Mouse (Mus musculus): ENCODE data around the gene Herc1.

Gene Herc1

DNA sequence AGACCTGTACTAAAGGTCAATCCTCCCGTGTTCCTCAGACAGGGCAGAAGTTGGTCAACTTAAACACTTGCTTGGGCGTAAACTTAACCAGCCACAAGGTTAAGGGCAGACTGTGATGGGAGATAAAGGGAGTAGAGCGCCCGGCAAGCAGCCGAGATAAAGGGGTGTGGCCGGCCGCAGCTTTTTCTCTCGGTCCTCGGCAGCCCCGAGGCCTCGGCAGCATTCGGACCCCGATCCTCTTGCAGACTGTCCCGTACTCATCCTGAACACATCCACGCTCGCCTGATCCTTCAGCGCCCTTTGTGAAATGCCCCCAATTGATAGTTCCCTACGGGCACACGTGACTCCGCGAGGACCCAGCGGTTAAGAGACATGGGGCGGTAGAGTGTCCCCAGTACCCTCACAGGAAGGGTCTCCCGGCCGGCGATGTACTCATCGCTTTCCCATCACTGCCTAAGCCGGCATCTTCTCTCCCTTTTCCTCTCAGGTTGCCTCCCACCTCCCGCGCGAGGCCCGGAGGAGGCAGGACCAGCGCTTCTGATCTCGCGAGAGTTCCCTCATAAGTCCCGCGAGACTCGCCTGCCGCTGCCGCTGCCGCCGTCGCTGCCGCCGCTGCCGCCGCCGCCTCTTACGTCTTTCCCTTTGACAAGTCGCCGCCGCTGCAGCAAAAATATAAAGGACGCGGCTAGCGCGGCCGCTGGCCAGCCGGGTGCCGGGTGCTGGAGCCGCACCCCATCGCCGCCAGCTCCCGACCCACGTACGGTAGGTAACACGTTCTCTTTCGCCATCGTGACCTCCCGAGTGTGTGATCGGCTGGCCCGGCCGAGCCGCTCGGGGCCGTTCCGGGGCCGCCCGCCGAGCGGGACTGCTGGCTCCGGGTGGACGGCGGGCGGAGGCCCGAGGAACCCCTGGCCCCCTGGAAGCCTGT is at the start of gene Herc1:
Gene Herc1, plus strand, starts transcription at position 591 of the 928 bp plus-strand sequence.
- DNase-seq, result peak; percentile 93

DNA sequence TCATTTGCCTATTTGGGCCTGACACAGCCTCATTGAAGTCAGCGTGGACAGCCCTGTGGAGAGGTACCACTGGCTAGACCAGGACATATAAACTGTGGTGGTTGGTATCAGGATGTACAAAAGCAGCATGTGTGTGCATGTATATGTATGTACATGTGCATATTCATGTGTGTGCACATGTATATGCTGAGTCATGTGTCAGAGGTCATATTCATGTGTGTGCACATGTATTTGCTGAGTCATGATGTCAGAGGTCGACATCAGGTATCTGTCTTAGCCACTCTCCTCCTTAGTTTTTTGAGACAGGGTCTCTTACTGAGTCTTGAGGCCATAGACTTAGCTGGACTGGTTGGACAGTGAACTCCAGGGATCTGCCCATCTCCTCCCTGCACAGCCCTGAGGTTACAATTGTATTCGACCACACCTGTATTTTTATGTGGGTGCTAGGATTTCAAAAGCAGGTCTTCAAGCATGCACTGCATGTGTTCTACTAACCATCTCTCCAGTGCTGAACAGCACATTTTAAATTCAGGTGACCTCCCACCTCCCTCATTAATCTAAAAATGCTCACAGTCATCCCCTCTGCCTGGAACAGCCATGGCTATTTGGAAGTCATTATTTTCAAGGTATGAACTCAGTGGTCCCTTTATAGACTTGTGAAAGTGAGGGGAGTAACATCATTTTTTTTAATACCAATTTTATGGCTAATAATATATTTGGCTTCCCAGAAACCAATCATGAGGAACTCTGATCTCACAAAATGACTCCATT is 45.7 kb upstream of the Herc1 start:
- no peak for DNase-seq

DNA sequence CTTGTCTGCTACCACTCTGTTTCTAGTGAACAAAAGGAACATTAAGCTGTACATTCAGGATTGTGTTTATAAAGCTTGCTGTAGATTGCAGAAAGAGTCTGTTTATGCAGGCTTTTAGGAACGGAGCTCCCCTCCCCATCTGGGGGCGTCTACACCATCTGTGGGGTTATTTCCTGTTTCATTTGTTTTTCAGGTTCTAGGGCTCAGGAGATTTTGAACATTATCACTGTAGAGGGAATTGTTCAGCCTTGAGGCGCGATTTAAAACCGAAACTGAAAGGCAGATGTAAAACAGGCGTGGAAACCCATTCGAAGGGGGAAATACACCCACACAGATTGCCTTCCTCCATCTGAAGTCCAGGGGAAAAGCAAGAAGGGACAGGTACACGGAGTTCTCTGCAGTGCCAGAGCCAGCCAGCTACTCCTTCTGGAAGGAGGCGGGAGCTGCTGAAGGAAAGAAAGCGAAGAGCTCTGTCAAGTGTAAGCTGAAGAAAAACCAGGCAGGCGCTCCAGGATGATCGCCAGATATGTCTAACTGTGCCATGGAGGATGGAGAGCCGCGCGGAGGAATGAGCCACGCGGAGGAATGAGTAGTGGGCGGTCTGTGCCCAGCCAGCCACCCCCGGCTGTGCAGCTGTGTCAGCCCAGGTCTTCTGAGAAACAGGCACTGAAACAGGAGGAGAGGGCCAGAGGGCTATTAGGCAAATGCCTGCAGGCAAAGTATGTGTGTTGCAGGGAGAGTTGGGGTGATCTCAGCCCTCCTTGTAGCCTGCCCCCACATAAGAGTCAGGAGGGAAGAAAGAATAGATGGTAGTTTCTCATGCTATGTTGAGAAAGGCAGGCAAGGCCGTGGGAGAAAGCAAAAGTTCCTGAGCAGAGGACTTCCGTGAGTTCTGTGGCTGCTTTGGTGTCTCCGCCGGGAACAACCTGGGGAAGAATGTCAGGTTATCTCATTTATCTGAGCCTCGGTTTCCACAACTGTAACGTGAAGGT is 44.8 kb upstream of the Herc1 start:
- DNase-seq, result peak; percentile 60 to 62

DNA sequence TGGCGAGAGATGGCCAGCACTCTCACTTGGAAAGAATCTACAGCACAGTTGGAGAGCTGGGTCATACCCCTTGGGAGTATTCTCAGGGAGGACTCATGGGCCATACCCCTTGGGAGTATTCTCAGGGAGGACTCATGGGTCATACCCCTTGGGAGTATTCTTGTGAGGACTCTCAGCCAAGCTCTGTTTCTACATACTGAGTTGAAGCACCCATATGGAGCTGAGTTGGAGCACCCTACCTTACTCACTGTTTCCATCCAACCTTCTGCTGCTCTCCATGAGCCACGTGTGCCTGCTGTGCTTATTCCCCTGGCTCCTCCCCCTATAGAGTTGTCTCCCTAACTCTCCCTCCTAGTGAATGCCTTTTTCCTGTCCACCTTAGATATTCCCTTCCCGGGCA is 43.8 kb upstream of the Herc1 start:
- no peak for DNase-seq

DNA sequence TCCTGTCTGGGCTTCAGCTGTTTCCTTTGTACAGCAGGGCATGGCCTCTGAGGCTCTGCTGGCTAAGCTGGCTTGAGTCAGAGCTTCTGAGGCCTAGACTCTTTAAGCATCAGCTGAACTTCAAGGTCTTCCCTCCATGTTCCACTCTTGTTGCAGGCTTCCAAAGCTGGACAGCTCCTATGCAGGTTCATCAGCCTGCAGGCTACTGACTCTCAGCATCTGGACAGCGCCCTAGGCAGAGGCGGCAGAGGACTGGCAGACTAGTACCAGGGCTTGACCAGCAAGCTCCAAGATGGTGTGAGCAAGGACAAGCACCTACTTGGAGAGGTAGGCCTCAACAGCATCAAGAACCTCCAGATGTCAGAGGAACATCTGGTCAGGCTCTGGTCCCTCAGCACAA is 42.9 kb upstream of the Herc1 start:
- no peak for DNase-seq

DNA sequence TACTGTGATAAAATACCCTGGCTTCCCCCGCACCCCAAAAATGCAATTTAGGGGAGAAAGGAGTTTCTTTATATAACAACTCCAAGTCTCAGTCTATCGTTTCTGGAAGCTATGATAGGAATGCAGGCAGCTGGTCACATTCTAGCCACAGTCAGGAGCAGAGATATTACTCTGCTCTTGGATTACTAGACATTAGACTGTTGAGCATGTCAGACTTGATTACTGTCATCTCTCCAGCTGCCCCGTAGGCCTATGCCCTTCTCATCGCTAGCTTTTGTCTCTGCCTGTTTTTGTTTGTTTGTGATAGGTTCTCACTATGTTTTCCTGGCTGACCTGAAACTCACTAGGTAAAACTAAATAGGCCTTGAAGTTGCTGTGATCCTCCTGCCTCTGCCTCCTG is 41.5 kb upstream of the Herc1 start:
- DNase-seq, result no peak

DNA sequence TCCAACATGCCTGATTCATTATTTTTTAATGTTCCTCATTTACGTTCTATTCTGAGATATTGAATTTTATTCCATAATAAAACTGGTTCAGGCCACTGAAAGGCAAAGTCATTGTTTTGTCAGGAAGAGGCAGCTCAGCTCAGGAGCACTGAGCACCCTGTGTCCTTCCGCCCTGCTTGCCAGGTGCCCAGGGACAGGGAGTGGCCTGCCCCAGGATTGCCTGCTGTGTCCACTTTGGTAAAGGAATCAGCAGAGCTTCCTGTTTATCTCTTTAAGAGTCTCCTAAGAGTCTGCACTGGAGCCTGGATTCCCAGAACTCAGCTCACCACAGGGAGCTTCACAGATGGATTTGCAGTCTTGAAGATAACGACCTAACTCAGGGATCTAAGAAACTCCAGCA is 38.8 kb upstream of the Herc1 start:
- no peak for DNase-seq

DNA sequence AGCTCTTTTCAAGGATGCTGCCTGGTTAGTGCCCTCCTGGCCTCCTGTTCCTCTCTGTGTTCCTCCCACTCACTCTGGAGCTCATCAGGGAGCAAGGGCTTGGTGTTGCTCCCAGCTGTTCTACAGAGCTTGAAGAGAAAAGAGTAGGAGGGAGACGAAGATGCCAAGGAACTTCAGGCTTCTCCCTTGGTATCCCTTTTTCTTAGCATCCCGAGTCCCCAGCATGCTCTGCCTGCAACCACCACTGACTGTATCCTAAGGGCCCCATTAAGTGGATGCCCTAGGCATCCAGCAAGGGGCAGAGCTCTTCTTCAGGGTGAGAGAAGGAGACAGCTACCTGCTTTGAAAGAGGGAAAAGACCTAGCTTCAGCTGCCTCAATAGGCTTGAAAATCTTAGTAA is 33.6 kb upstream of the Herc1 start:
- no peak for DNase-seq

DNA sequence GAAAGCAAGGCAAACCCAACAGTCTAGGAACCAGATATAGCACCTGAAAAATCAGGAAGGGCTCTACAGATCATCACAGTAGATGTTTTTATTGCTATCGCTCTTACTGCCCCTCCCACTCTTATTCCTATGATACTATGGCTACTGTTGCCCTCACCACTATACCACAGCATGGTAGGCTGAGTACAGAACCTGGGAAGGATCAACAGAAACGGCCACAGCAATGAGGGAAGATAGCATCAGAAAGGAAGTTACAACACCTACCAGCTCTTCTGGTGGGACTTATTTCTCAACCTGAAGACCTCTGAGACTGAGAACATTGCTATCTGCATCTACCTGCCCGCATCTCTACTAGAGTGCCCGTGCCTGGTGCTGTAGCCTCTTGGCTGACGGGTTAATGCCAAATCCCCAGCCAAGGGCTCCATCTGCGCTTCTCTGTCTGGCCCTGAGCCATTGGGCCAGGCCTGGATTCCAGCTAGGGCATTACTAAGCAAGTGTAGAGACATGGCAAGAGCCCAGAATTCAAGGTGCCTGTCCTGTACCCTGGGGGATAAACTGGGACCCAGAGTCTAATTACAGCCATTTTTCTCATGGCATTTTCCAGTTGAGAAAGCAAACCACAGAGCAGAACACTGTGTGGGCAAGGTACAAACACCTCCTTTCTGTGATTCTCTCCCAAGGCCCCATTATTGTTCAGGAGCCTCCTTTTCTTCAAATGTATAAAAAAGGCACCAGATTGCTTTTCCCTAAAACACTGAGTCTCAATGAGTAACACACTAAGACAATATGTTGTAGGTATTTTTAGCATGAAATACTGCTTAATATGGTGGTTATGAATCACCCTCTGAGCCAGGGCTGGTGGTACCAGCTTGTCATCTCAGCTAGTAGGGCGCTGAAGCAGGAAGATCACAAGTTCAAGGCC is 28.0 kb upstream of the Herc1 start:
- DNase-seq, result no peak

DNA sequence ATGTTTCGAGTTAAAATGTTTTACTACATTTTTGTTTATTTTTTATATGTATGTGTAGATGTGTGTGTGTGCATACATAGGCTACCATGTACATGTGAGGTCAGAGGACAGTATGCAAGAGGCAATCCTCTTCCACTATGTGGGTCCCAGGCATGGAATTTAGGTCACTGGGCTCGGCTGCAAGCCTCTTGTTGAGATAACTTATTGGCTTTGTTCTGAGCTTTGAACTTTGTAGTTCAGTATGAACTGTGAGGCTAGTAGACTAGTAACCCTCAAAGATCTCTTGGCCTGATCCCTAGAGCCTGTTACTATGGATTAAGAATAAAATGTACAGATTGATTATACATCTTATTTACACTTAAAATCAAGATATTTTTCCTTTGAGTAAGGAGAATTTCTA is 23.4 kb upstream of the Herc1 start:
- DNase-seq, result no peak

DNA sequence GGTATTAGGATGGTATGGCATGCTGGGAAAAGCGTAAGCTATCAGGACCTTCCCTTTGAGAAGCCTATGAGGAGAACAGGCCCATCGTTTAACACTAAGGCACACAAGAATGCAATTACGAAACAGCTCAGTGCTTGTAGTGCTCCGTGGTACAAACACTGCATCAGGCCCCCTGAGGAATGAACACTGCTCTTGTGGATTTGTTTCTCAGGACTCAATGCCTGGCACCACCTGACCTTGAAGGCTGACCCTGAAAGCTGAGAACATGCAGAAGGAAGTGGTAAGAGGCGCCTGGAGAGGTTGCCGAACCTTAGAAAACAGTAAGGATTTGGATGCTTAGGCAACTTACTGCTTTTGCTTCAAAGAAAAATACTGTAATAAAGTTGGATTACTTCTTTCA is 20.8 kb upstream of the Herc1 start:
- no peak for DNase-seq

DNA sequence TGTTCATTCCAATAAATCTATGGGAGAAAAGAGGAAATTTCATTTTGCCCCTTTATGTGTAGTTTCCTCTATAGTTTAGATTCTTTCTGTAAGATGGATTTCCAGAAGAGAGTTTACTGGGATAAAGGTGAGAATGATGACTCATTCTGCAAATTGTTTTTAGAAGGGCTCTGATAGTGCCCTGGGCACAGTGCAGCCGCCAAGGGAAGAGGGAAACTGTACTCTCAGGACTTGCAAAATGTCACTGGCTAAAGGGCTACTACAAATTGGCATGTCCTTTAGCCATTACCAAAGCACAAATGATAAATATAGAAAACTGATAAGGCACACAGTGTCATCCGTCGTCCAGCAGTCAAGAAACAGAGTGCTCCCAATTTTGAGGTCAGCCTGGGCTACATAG is 19.8 kb upstream of the Herc1 start:
- no peak for DNase-seq

DNA sequence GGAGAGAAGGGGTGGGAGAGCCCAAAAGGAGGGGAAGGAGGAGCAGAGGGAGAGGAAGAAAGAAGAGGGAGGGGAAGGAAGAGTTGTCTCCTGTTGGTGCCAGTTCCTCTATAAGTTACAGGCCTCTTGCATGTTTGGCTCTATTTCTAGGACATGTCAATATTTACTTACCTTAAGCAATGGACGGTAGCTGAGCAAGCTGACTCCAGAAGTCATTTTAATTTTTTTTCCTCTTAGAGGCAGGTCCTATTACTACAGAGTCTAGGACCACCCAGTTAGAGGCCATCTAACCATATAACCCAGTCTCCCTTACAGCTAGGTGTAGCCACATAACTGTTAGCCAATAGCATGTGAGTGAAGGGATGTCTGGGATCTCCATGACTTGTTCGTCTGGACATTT is 18.7 kb upstream of the Herc1 start:
- no peak for DNase-seq

DNA sequence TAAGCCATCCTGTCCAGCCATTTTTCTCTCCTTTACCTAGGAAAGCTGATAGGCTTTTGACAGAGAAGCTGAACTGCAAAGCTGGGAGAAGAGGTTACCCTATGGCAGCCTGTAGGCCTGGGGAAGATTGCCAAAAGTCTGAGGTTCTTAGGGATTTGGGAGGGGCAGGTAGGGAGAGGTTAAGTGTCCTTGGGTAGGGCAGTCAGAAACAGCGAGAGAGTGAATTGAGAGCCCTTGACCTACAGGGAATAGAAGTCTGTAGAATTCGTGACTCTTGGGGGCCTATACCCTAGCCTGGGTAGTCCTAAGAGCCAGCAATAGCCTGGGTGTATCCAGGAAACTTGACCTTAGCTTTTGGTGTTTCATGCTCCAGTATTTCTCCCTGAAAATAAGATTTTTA is 17.9 kb upstream of the Herc1 start:
- DNase-seq, result no peak

DNA sequence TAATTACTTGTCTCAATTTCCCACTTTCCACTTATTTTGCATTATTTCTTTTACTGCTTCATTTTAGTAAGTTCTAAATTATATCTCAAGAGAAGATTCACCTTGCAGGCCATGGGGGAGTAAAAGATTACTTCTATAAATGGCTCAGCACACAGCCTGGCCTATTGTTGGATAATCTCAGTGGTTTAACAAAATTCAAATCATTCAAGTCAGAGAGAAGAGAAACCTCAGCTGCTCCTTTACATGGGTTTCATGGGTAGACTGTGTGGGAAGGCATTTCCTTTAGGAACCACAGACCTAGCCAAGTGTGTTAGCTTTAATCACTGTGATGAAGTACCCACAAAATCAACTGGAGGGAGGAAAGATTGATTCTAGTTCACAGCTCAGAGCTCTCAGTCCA is 13.0 kb upstream of the Herc1 start:
- no peak for DNase-seq

DNA sequence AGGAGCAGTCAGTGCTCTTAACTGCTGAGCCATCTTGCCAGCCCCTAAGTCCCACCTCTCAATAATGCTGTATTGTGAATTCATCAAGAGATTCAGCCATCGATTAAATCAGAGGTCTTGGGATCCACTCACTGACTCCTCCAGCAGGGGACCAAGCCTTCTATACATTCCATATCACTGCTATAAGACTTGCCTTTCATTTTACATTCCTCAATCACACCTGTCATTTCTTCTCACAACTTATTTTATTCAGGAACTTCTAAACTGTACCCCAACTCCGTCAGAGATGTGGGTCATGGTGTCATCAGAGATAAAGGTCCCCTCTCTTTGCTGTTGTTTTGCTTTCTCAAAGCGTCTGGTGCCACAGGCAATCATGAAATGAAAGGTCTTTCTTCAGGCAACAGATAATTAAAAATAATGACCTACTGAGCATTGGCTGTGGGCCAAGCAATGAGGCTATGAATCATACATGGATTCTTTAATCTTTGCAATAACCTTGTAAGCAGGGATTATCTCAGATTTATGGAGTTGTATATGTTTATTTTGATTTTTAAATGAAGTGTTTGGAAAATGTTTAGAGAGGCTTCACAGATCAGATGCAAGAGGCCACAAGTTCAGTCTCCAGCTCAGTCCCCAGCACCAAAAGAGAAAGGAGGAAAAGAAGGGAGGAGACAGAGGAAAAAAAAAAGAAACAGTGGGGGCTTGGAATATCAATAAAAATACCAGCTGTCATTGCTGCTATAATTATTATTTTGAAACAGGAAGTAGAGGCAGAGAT is 12.1 kb upstream of the Herc1 start:
- DNase-seq, result no peak

DNA sequence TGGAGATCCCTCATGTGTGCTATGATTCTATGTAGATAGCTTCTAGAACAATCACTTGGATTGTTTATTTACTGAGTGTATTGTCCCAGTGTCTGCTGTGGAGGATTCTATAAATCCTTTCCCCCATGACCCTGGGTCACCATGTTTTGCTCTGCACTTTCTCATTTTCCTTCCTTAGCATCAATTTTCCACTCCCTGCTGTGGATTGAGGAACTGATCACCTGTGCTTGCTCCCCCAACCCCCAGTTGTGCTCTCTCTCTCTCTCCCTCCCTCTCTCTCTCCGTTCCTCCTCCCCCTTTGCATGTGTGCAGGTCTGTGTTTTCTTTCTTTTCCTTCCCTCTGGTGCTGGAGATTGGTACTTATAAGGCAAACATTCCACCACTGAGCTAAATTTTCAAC is 10.5 kb upstream of the Herc1 start:
- DNase-seq, result no peak

DNA sequence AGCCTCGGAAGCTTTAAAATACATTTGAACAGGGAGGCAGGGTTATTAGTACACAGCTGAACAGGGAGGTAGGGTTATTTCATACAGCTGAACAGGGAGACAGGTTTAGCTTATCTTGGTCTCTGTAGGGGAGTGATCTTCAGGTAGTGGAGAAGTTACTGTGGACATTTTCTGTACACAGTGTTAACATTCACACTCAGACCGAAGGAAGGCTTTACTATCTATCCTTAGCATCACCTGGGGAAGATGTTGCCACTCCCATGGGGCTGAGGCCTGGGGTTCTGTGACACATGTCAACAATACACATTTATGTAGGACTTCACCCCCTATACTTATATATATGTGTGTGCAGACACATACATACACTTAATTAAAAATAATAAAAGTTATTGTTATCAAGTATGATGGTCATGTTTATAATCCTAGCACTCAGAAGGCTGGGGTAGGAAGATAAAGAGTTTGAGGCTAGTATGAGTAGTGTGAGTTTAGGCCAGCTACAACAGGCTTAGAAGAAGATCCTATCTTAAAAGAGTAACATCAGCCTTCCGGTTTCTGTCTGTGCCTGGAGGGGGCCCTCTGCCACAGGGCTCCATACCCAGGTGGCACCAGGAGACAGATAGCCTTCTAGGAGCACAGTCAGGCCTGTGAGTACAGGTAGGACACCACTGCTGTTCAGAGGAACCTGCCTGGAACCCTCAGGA is 9.7 kb upstream of the Herc1 start:
- no peak for DNase-seq

DNA sequence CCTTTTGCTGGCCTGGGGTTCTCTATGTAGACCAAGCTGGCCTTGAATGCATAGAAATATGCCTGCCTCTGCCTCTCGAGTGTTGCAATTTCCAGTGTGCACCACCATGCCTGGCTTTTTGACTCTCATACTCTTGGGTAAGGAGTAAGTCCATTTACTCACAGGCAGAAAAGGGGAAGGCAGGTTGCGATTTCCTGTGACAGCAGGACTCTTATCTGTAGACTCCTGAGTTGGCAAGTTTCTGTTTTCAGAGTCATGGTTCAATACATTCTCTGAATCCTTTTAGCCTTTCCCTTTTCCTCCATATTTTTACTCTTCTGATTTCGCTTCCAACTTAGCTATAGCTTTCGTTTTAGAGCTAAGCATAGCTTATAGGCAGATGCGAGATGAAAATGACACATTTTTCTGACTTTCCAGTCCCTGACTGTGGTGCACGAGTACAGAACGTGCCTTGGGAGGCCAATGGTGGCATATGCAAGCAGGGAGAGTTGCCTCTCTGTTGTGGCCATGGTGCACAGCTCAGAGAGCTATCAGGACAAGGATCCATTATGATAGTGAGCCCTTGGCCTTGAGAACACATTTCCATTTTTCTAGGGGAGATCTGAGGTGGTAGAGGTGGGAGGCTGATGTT is 2.7 kb upstream of the Herc1 start:
- DNase-seq, result peak; percentile 24 to 29
